Mouse (Mus musculus) liver, postnatal 0 days (tissue): Measurements from ENCODE around the gene Gm10912. TPM values are rescaled to one million over a fixed set of nuclear protein-coding genes. Genes with fewer than 3 reads are reported as not detected.
"Not testable (repeated sequence)": the region's sequence is repeated elsewhere in the genome, so short reads cannot be mapped to it uniquely, and the experiment has no call there.

Source experiments
- ATAC-seq: fragments of 200-750 bp; cut with Nextera tagmentation; 2 replicates; pipeline ENCODE4 v1.8.0; 2017; ENCODE audit warnings: mild to moderate bottlenecking, moderate library complexity
- DNase-seq: peaks from one replicate; pipeline ENCODE4 v3.0.0-alpha.2; 2016
- H3K27ac ChIP-seq: fragments of 300-500 bp; sonication (generic); 2 replicates; pipeline ENCODE4 v1.5.1; 2014; ENCODE audit warnings: antibody characterized with exemption, moderate library complexity, mild to moderate bottlenecking, low read depth
- H3K27me3 ChIP-seq: fragments of 300-500 bp; sonication (generic); 2 replicates; pipeline ENCODE4 v1.6.1; 2014; ENCODE audit warnings: low read length, control low read depth, mixed read lengths; ENCODE audit not compliant: insufficient read depth
- H3K36me3 ChIP-seq: fragments of 300-500 bp; sonication (generic); replicated peaks from 2 replicates; pipeline ENCODE4 v1.6.1; 2014; ENCODE audit warnings: mild to moderate bottlenecking, control low read depth, low read length, moderate library complexity, mixed read lengths; ENCODE audit not compliant: insufficient read depth
- H3K4me1 ChIP-seq: fragments of 300-500 bp; sonication (generic); 2 replicates; pipeline ENCODE4 v1.6.1; 2014; ENCODE audit warnings: antibody characterized with exemption, mild to moderate bottlenecking, control low read depth; ENCODE audit not compliant: insufficient read depth
- H3K4me2 ChIP-seq: fragments of 300-500 bp; sonication (generic); 2 replicates; pipeline ENCODE4 v1.6.1; 2014; ENCODE audit warnings: low read depth, mild to moderate bottlenecking, low read length, moderate library complexity, mixed read lengths
- H3K4me3 ChIP-seq: fragments of 300-500 bp; sonication (generic); 2 replicates; pipeline ENCODE4 v1.5.1; 2014; ENCODE audit warnings: low read depth, low read length
- H3K9ac ChIP-seq: fragments of 300-500 bp; sonication (generic); replicated peaks from 2 replicates; pipeline ENCODE4 v1.6.1; 2014; ENCODE audit warnings: mild to moderate bottlenecking, moderate library complexity
- H3K9me3 ChIP-seq: fragments of 300-500 bp; sonication (generic); 2 replicates; pipeline ENCODE4 v1.6.1; 2016; ENCODE audit warnings: mild to moderate bottlenecking, control low read depth, low read length, mixed read lengths
- CTCF ChIP-seq: sonication (generic); IDR thresholded peaks from 2 replicates; pipeline ENCODE4 v1.5.1; 2016; ENCODE audit warnings: antibody characterized with exemption, low read depth
- EP300 ChIP-seq: IDR thresholded peaks from 2 replicates; pipeline ENCODE4 v1.6.1; 2016; ENCODE audit warnings: antibody characterized with exemption, low read depth, mild to moderate bottlenecking
- WGBS: fragments of 180-500 bp; shearing (Covaris S2); extraction: QIAGEN DNeasy Blood & Tissue Kit; methylation state at CpG from one replicate; pipeline ENCODE4 v1.1.7; 2014; ENCODE audit not compliant: insufficient replicate concordance; 5-methylcytosine and 5-hydroxymethylcytosine counted together
- polyA plus RNA-seq: library from polyadenylated mRNA; unstranded; fragments of >200 nt; fragmentation: Nextera tagmentation; extraction: Ambion mirVana; gene quantifications from 2 replicates; pipeline ENCODE4 v1.2.1, GENCODE M21; 2015

Gm10912 gene
- polyA plus RNA-seq, 1 experiment from 2014 or later, result 0.11 TPM

- Histone ChIP-seq H3K4me1 (peaks cover 5% of the 10 kb centered on the region; the same call in 1 of the 2 replicates), H3K27me3 (no peaks in the 10 kb centered on the region), H3K36me3 (peaks cover 47% of the 10 kb centered on the region), H3K9ac (no peak overlapping the region), H3K9me3 (no peaks in the 10 kb centered on the region), H3K4me3 (no peak overlapping the region), H3K27ac (no peak overlapping the region), H3K4me2 (no peak overlapping the region)
- ATAC-seq (no peak), DNase-seq (no peak)
- WGBS, result 84% methylated on average over 10 of the region's 10 CpGs
- TF ChIP-seq EP300, result no peak
Measured at GRCm38 (mm10) chr2:104059786-104060185, 5.8 kb upstream of the Gm10912 start.

GRCm38 (mm10) chr2:104060996-104061395, 4.6 kb upstream of the Gm10912 start:
- H3K9ac ChIP-seq, result no peak overlapping the region
- H3K9me3 ChIP-seq, result no peaks in the 10 kb centered on the region
- no peaks in the 10 kb centered on the region for H3K27me3 ChIP-seq
- TF ChIP-seq EP300, result no peak
- TF ChIP-seq CTCF, result no peak
- DNase-seq (no peak), ATAC-seq (no peak)
- peaks cover 5% of the 10 kb centered on the region; the same call in 1 of the 2 replicates for H3K4me1 ChIP-seq
- peaks cover 39% of the 10 kb centered on the region for H3K36me3 ChIP-seq
- WGBS, result 95% methylated on average over 6 of the region's 6 CpGs
- no peak overlapping the region for H3K4me2 ChIP-seq
- H3K27ac ChIP-seq, result no peak overlapping the region
- no peak overlapping the region for H3K4me3 ChIP-seq

GRCm38 (mm10) chr2:104062665-104063064, 3.0 kb upstream of the Gm10912 start:
- ATAC-seq, result no peak
- Histone ChIP-seq H3K36me3 (peaks cover 36% of the 10 kb centered on the region), H3K9ac (no peak overlapping the region), H3K4me3 (no peak overlapping the region), H3K27me3 (no peaks in the 10 kb centered on the region), H3K4me2 (no peak overlapping the region), H3K27ac (no peak overlapping the region), H3K9me3 (no peaks in the 10 kb centered on the region), H3K4me1 (peaks cover 8% of the 10 kb centered on the region; the same call in 1 of the 2 replicates)
- DNase-seq, result no peak
- no peak for TF ChIP-seq EP300
- no peak for TF ChIP-seq CTCF

GRCm38 (mm10) chr2:104064152-104064551, 1.5 kb upstream of the Gm10912 start:
- Histone ChIP-seq H3K27me3 (no peaks in the 10 kb centered on the region), H3K36me3 (peaks cover 25% of the 10 kb centered on the region), H3K4me3 (no peak overlapping the region), H3K4me2 (no peak overlapping the region), H3K4me1 (peaks cover 10% of the 10 kb centered on the region), H3K9ac (no peak overlapping the region), H3K9me3 (no peaks in the 10 kb centered on the region), H3K27ac (no peak overlapping the region)
- ATAC-seq, result no peak
- DNase-seq, result no peak
- TF ChIP-seq EP300, result no peak
- TF ChIP-seq CTCF, result no peak
- WGBS, result 65% methylated on average over 2 of the region's 2 CpGs

- not testable (repeated sequence) for H3K27ac ChIP-seq, H3K9me3 ChIP-seq, H3K4me3 ChIP-seq, H3K27me3 ChIP-seq, H3K9ac ChIP-seq, ATAC-seq, H3K36me3 ChIP-seq, DNase-seq
- Histone ChIP-seq H3K4me1 (peaks cover 21% of the 10 kb centered on the region), H3K4me2 (peak within 1 kb of the TSS; percentile 80; the same call in 1 of the 2 replicates)
- WGBS, result 42% methylated on average over 7 of the region's 7 CpGs
Measured at GRCm38 (mm10) chr2:104068450-104068849, 2.8 kb downstream of the Gm10912 start, which contains the start of gene Gm10799. TSS of gene Gm10799 (minus strand) at chr2:104068550.

- DNase-seq (peak; percentile 91), ATAC-seq (peak; percentile 97)
- peak within 1 kb of the TSS; percentile 56 for H3K4me3 ChIP-seq
- H3K27ac ChIP-seq, result peak within 1 kb of the TSS; percentile 57
- peak within 1 kb of the TSS; percentile 51 for H3K9ac ChIP-seq
- no peaks in the 10 kb centered on the region for H3K9me3 ChIP-seq
- TF ChIP-seq EP300 (no peak), CTCF (no peak)
- 8% methylated on average over 13 of the region's 13 CpGs for WGBS
- no peaks in the 10 kb centered on the region for H3K36me3 ChIP-seq
- peaks cover 16% of the 10 kb centered on the region for H3K4me1 ChIP-seq
- H3K4me2 ChIP-seq, result peak within 1 kb of the TSS; percentile 80
- H3K27me3 ChIP-seq, result no peaks in the 10 kb centered on the region
Measured at GRCm38 (mm10) chr2:104069704-104070185, 4.1 kb downstream of the Gm10912 start, which contains the start of gene Cd59b. TSS of gene Cd59b (plus strand) at chr2:104069849.

GRCm38 (mm10) chr2:104078285-104078684, 12.7 kb downstream of the Gm10912 start:
- peak; percentile 93 for ATAC-seq

GRCm38 (mm10) chr2:104081436-104082050, 15.9 kb downstream of the Gm10912 start:
- not testable (repeated sequence) for H3K27me3 ChIP-seq, H3K9me3 ChIP-seq, DNase-seq, H3K4me1 ChIP-seq, H3K4me3 ChIP-seq, H3K36me3 ChIP-seq, H3K27ac ChIP-seq, H3K9ac ChIP-seq, H3K4me2 ChIP-seq
- no CpG with 5 or more reads among the region's 1 CpGs for WGBS
- peak; percentile 22 for ATAC-seq

More at GRCm38 (mm10) chr2:104078285-104078684, 12.7 kb downstream of the Gm10912 start:
- not testable (repeated sequence) for H3K36me3 ChIP-seq, H3K9ac ChIP-seq, H3K9me3 ChIP-seq, H3K27me3 ChIP-seq, H3K4me1 ChIP-seq, H3K4me3 ChIP-seq
- H3K4me2 ChIP-seq, result peak overlapping the region; percentile 4; the same call in 1 of the 2 replicates
- DNase-seq, result peak; percentile 14
- TF ChIP-seq EP300, result peak; percentile 87
- 24% methylated on average over 5 of the region's 5 CpGs for WGBS
- peak overlapping the region; percentile 45; the same call in 1 of the 2 replicates for H3K27ac ChIP-seq
